8 mouse cellular contexts compared by ENCODE assay signal in the genomic region with DNA sequence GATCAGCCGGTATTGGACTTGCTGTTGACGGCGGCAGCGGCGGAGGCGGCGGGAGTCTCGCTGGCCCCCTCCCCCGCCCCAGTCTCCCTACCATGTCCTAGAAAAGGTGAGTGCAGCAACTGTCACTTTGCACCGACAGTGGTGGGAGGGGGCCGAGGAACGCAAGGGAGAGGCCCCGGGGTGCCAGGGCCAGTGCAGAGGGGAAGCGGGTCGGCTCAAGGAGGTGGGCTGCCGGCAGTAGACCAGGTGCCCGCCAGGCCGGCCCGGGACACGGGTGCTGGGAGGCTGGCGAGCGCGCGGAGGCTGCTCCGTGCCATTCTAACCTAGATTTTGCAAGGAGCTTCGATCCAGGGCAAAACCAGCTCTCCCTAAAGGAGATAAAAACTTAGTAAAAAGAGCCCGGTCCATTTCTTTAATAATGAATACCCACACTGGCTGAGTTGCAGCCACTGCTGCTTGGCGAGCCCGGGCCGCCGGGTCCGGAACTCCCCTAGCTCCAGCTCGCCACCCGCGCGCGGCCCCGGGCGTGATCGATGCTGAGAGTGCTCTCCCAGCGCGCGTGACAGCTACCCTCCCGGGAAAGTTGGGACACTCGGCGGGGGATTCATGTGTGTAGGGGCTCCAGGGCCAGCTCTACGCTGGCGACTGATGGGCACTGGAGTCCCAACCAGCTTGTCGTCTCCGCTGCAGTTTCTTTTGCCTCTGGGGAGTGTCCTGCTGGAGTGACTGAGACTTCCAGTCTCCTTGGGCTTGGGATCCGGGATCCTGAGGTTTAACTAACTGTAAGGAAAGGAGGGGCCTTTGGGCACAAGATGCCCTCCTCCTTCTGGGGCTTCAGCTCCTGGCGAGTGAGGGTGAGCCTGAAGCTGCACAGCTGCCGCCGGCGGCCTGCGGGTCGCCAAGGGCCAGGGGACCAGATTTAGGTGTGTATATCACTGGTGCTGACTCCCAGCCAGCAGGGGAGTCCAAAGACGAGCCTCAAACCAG. TPM values are rescaled to one million over a fixed set of nuclear protein-coding genes. Genes with fewer than 3 reads are reported as not detected.
DNase-seq lines count a peak whose midpoint lies in the region; ATAC-seq lines count a peak whose summit lies in the region.

No protein-coding gene starts in this region.

- DNase-seq in cerebellum, postnatal 25 days, result peak; percentile 62 to 64
- peak; percentile 51 for DNase-seq in gastrocnemius, postnatal 14 days
- peak; percentile 15 for DNase-seq in induced T-regulatory cell, adult 2 months (ENCODE audit: low read depth)
- DNase-seq in left cerebral cortex, adult 8-10 months (ENCODE audit: low spot score in 2 of 2), result peak; percentile 21 to 37
- DNase-seq in midbrain, embryonic 11.5 days (ENCODE audit: low spot score, missing footprints), result peak; percentile 96

- peak overlapping the region; percentile 51 for H3K9ac ChIP-seq in midbrain, embryonic 11.5 days (ENCODE audit: low read length)
- peak overlapping the region; percentile 63 for H3K9ac ChIP-seq in stomach, embryonic 16.5 days (ENCODE audit: low read length)

- H3K36me3 ChIP-seq in erythroblast, embryonic 14.5 days (ENCODE audit: control insufficient read depth), result no peaks in the 10 kb centered on the region
- H3K36me3 ChIP-seq in midbrain, embryonic 11.5 days (ENCODE audit: control insufficient read depth, insufficient read depth, low read length), result no peaks in the 10 kb centered on the region
- H3K36me3 ChIP-seq in stomach, embryonic 16.5 days (ENCODE audit: control insufficient read depth, insufficient read depth, low read length), result no peaks in the 10 kb centered on the region

- peak overlapping the region; percentile 59 for H3K4me3 ChIP-seq in erythroblast, embryonic 14.5 days (replicated peaks)
- peak overlapping the region; percentile 63 for H3K4me3 ChIP-seq in midbrain, embryonic 11.5 days (ENCODE audit: low read depth, low read length)
- H3K4me3 ChIP-seq in stomach, embryonic 16.5 days (replicated peaks; ENCODE audit: low read length), result peak overlapping the region; percentile 60

- H3K4me1 ChIP-seq in erythroblast, embryonic 14.5 days (ENCODE audit: control insufficient read depth), result no peaks in the 10 kb centered on the region; the same call in 1 of the 2 replicates
- peaks cover 16% of the 10 kb centered on the region for H3K4me1 ChIP-seq in midbrain, embryonic 11.5 days (ENCODE audit: control insufficient read depth, insufficient read depth, low read length)
- peaks cover 8% of the 10 kb centered on the region for H3K4me1 ChIP-seq in stomach, embryonic 16.5 days (ENCODE audit: control insufficient read depth, insufficient read depth, low read length)

- under 1% methylated on average over 57 of the region's 58 CpGs for WGBS in midbrain, embryonic 11.5 days
- 1% methylated on average over 58 of the region's 58 CpGs for WGBS in stomach, embryonic 16.5 days

- intact Hi-C loops in gastrocnemius, postnatal 14 days (cut with DNase I; ENCODE audit: low total_unique reads), result no loop called here

- ATAC-seq in erythroblast, adult 5-6 weeks (replicated peaks; ENCODE audit: low FRiP score, poor library complexity, severe bottlenecking), result no peak
- ATAC-seq in midbrain, embryonic 11.5 days (ENCODE audit: low FRiP score), result no peak
- ATAC-seq in stomach, embryonic 16.5 days (ENCODE audit: insufficient read depth, low FRiP score), result no peak

- H3K9me3 ChIP-seq in erythroblast, embryonic 14.5 days (ENCODE audit: control insufficient read depth, low read length), result no peaks in the 10 kb centered on the region
- H3K9me3 ChIP-seq in midbrain, embryonic 11.5 days (ENCODE audit: control insufficient read depth, low read length), result no peaks in the 10 kb centered on the region
- H3K9me3 ChIP-seq in stomach, embryonic 16.5 days (replicated peaks; ENCODE audit: control insufficient read depth, low read length), result no peaks in the 10 kb centered on the region

- peaks cover 66% of the 10 kb centered on the region for H3K27me3 ChIP-seq in erythroblast, embryonic 14.5 days (ENCODE audit: control insufficient read depth)
- H3K27me3 ChIP-seq in midbrain, embryonic 11.5 days (ENCODE audit: control insufficient read depth, insufficient read depth, low read length), result peaks cover 39% of the 10 kb centered on the region
- H3K27me3 ChIP-seq in stomach, embryonic 16.5 days (ENCODE audit: control insufficient read depth, insufficient read depth, low read length), result peaks cover 14% of the 10 kb centered on the region; the same call in 1 of the 2 replicates

- no peak overlapping the region for H3K27ac ChIP-seq in midbrain, embryonic 11.5 days (ENCODE audit: low read depth, low read length)
- no peak overlapping the region for H3K27ac ChIP-seq in stomach, embryonic 16.5 days (ENCODE audit: low read length)

- H3K4me2 ChIP-seq in midbrain, embryonic 11.5 days, result peak overlapping the region; percentile 99
- peak overlapping the region; percentile 100 for H3K4me2 ChIP-seq in stomach, embryonic 16.5 days (ENCODE audit: low read depth, low read length)

RNA-seq across cellular contexts. Expression of gene Nr3c2, which starts 1.2 kb away (rescaled TPM):
- polyA plus RNA-seq in erythroblast, embryonic 14.5 days (2012), result 0.01 TPM in 1 of 2 replicates, not detected in the other
- 0.21 and 0.38 TPM in 2 replicates for total RNA-seq in erythroblast, adult 5-6 weeks (2015; ENCODE audit: low replicate concordance)
- not detected in 2 replicates for total RNA-seq in erythroblast, adult 5-6 weeks (2017; ENCODE audit: low replicate concordance)
- total RNA-seq in gastrocnemius, postnatal 14 days (2021), result 1 to 10 TPM; 4.0 to 5.4 TPM
- 10 to 100 TPM; 45.4 to 50.5 (median 47.9) TPM for total RNA-seq in left cerebral cortex, adult 8-10 months (2022)
- 0.63 and 1.2 TPM in 2 replicates for polyA plus RNA-seq in midbrain, embryonic 11.5 days (2014; fragmentation: Nextera tagmentation; extraction: Ambion mirVana)
- 2.7 and 2.8 TPM in 2 replicates for polyA plus RNA-seq in stomach, embryonic 16.5 days (2015; fragmentation: Nextera tagmentation; extraction: Ambion mirVana)

Comparison
In these comparisons a context has a peak if more than half of its experiments do, and no peak if none do; other contexts are left out.
1. DNase-seq: peak in every context shown above with its lines; median percentile 96 in midbrain, embryonic 11.5 days; 63 in cerebellum, postnatal 25 days; 51 in gastrocnemius, postnatal 14 days; 29 in left cerebral cortex, adult 8-10 months; 15 in induced T-regulatory cell, adult 2 months.
2. RNA of gene Nr3c2, which starts 1.2 kb away (total RNA-seq): 45.4 to 50.5 TPM in left cerebral cortex, adult 8-10 months; 4.0 to 5.4 TPM in gastrocnemius, postnatal 14 days and 0.21 to 0.38 TPM in erythroblast, adult 5-6 weeks; every median in the first group is over 4 times any median in the second.
3. Peak in every context shown above with its lines, with median percentiles within 50 percentile points of each other: H3K4me3 ChIP-seq.